Mouse (Mus musculus) cerebellum, adult 2 months (tissue): ENCODE data around the gene Rab5if.
A peak's percentile ranks its signal among the peaks of the same experiment; 100 is the strongest.

ENCODE experiments used
- CTCF ChIP-seq: fragments of 200-500 bp; IDR thresholded peaks from 2 replicates; pipeline ENCODE4 v1.5.1; 2011; ENCODE audit warnings: low read depth, mild to moderate bottlenecking, control low read depth, low read length, moderate library complexity, borderline replicate concordance; ENCODE audit not compliant: insufficient read depth
- POLR2A ChIP-seq: fragments of 200-500 bp; IDR thresholded peaks from 2 replicates; pipeline ENCODE4 v1.6.1; 2011; ENCODE audit warnings: low read length, control low read depth, borderline replicate concordance; ENCODE audit not compliant: insufficient read depth

DNA sequence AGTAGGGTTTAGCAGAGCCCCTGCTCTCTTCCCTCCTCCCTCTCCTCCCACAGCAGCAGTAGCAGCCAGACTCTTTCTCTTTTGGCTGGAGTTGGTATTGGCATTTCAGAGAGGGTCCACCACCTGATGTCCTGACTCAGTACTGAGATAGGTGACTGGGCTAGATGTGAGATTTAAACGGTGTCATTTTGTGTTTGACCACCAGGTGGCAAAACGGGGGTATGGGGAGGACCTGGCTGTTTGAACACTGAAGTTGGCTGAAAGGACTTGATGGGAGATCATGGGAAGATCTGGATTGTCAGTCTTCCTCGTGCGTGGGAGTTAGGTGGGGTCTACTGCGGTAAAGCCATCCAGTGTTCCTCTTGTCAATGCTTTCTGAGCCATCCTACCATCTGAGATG, 10.7 kb downstream of the Rab5if start:
- TF ChIP-seq POLR2A (no peak), CTCF (peak; percentile 87)
